Mouse (Mus musculus) G1E (cell line): ENCODE data around the gene Serp2. TPM values are rescaled to one million over a fixed set of nuclear protein-coding genes. Genes with fewer than 3 reads are reported as not detected.

ENCODE experiments used
- ATAC-seq: 2 replicates; pipeline ENCODE4 v1.8.0; 2016; ENCODE audit warnings: mild to moderate bottlenecking; ENCODE audit not compliant: insufficient number of reproducible peaks, poor library complexity, low FRiP score, severe bottlenecking; ENCODE audit errors: extremely low read depth
- DNase-seq: peaks from one replicate; pipeline ENCODE4 v3.0.0; 2012; ENCODE audit warnings: low spot score
- H3K27me3 ChIP-seq: 2 replicates; pipeline ENCODE4 v1.6.1; 2012; ENCODE audit warnings: mild to moderate bottlenecking, low read length, inconsistent platforms; ENCODE audit not compliant: insufficient read depth
- H3K36me3 ChIP-seq: replicated peaks from 2 replicates; pipeline ENCODE3; 2012; ENCODE audit warnings: mild to moderate bottlenecking, inconsistent platforms
- H3K4me1 ChIP-seq: 2 replicates; pipeline ENCODE4 v1.6.1; 2012; ENCODE audit warnings: low read depth, low read length, inconsistent platforms, mixed read lengths; ENCODE audit not compliant: insufficient read depth
- H3K4me3 ChIP-seq: 2 replicates; pipeline ENCODE4 v1.5.1; 2012; ENCODE audit warnings: low read depth, mild to moderate bottlenecking, inconsistent platforms, low read length, moderate library complexity, mixed read lengths
- H3K9me3 ChIP-seq: replicated peaks from 2 replicates; pipeline ENCODE4 v1.6.1; 2012; ENCODE audit warnings: inconsistent platforms
- CTCF ChIP-seq: IDR thresholded peaks from 2 replicates; pipeline ENCODE4 v1.5.1; 2012; ENCODE audit warnings: low read depth, low read length, inconsistent platforms, mixed read lengths
- GATA1 ChIP-seq: IDR thresholded peaks from 2 replicates; pipeline ENCODE4 v1.6.1; 2012; ENCODE audit warnings: borderline replicate concordance, low read length, inconsistent platforms, mixed read lengths
- GATA2 ChIP-seq: IDR thresholded peaks from 2 replicates; pipeline ENCODE4 v1.6.1; 2012; ENCODE audit warnings: low read depth, low read length, inconsistent platforms, borderline replicate concordance
- POLR2AphosphoS5 ChIP-seq: IDR thresholded peaks from 2 replicates; pipeline ENCODE4 v1.6.1; 2012; ENCODE audit warnings: low read depth, low read length, inconsistent platforms; ENCODE audit not compliant: insufficient replicate concordance
- TAL1 ChIP-seq: conservative IDR thresholded peaks from 2 replicates; pipeline ENCODE4 v1.6.1; 2012; ENCODE audit warnings: low read depth, low read length, inconsistent platforms, mixed read lengths
- polyA plus RNA-seq: library from polyadenylated mRNA; stranded (reverse); fragments of >175 nt; gene quantifications from 2 replicates; pipeline ENCODE4 v1.2.3, GENCODE M21; 2012
- total RNA-seq, 2 experiments: library from RNA; stranded (forward) in 1 of 2; stranded (reverse) in 1 of 2; fragments of 200-1000 nt in 1 of 2; fragments of >200 nt in 1 of 2; fragmentation: Nextera tagmentation in 1 of 2; gene quantifications; 2 replicates each; pipeline ENCODE4 v1.2.3; 2014 to 2017

Serp2 gene
- total and polyA plus RNA-seq, 3 experiments = not detected

- Histone ChIP-seq H3K27me3 (no peaks in the 10 kb centered on the region), H3K9me3 (peaks cover 14% of the 10 kb centered on the region), H3K4me3 (no peak overlapping the region), H3K4me1 (no peaks in the 10 kb centered on the region), H3K36me3 (no peaks in the 10 kb centered on the region)
- no peak for ATAC-seq
- no peak for TF ChIP-seq GATA1
- no peak for TF ChIP-seq GATA2
- TF ChIP-seq TAL1 = no peak
- TF ChIP-seq CTCF = no peak
- no peak for TF ChIP-seq POLR2AphosphoS5
- DNase-seq = no peak
Measured at GRCm38 (mm10) chr14:76541341-76541740, 15.3 kb downstream of the Serp2 start.

DNA sequence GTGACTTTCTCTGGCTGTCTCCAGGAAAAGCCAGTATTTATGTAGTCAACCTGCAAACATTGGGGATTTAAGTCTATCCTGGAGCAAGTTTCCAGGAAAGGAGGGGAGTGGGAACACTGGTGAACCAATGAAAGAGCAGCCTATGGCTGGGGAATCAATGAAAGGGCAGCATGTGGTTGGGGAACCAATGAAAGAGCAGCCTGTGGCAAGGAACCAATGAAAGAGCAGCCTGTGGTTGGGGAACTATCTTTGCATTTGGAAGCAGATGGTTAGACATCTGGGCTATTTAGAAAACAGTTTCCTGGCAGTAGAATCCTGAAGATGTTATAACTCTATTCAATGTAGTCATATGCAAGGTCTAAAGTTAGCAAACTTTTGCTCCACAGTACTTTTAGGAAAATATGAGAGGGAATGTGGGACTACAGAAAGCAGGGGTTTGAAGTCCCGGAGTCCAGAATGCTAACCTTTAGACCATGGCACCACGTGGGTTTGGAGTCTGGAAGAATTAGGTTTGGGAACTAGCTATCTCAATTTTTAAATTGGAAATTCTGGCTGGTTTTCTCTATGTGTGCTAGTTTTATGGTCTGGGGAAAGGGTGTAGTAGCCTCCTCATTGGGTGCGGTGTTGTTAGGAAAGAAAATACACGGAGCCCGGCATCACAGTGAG is 16.6 kb downstream of the Serp2 start:
- ATAC-seq = no peak
- Histone ChIP-seq H3K27me3 (no peaks in the 10 kb centered on the region), H3K4me1 (no peaks in the 10 kb centered on the region), H3K36me3 (no peaks in the 10 kb centered on the region), H3K9me3 (peaks cover 12% of the 10 kb centered on the region), H3K4me3 (no peak overlapping the region)
- no peak for DNase-seq
- TF ChIP-seq GATA1 (no peak), POLR2AphosphoS5 (no peak), TAL1 (no peak), GATA2 (no peak), CTCF (no peak)

GRCm38 (mm10) chr14:76536921-76537320 is 19.8 kb downstream of the Serp2 start:
- TF ChIP-seq CTCF = no peak
- no peak for TF ChIP-seq GATA1
- no peak for TF ChIP-seq POLR2AphosphoS5
- H3K36me3 ChIP-seq = no peaks in the 10 kb centered on the region
- no peak for ATAC-seq
- H3K27me3 ChIP-seq = no peaks in the 10 kb centered on the region
- H3K4me3 ChIP-seq = no peak overlapping the region
- peaks cover 16% of the 10 kb centered on the region for H3K9me3 ChIP-seq
- H3K4me1 ChIP-seq = peaks cover 12% of the 10 kb centered on the region
- DNase-seq = no peak

- Histone ChIP-seq H3K27me3 (no peaks in the 10 kb centered on the region), H3K4me1 (peaks cover 22% of the 10 kb centered on the region), H3K9me3 (peaks cover 26% of the 10 kb centered on the region), H3K4me3 (no peak overlapping the region), H3K36me3 (no peaks in the 10 kb centered on the region)
- TF ChIP-seq POLR2AphosphoS5 (no peak), TAL1 (no peak), GATA1 (no peak), GATA2 (no peak), CTCF (no peak)
- DNase-seq (no peak), ATAC-seq (no peak)
Measured at GRCm38 (mm10) chr14:76535096-76535495, 21.6 kb downstream of the Serp2 start.

- Histone ChIP-seq H3K4me3 (peak overlapping the region; percentile 65), H3K4me1 (peaks cover 22% of the 10 kb centered on the region), H3K27me3 (no peaks in the 10 kb centered on the region), H3K9me3 (peaks cover 30% of the 10 kb centered on the region), H3K36me3 (no peaks in the 10 kb centered on the region)
- ATAC-seq (peak; percentile 35), DNase-seq (no peak)
- no peak for TF ChIP-seq CTCF
- TF ChIP-seq GATA1 = no peak
- no peak for TF ChIP-seq POLR2AphosphoS5
- TF ChIP-seq TAL1 = no peak
- no peak for TF ChIP-seq GATA2
Measured at GRCm38 (mm10) chr14:76533170-76533815, 23.4 kb downstream of the Serp2 start.

DNA sequence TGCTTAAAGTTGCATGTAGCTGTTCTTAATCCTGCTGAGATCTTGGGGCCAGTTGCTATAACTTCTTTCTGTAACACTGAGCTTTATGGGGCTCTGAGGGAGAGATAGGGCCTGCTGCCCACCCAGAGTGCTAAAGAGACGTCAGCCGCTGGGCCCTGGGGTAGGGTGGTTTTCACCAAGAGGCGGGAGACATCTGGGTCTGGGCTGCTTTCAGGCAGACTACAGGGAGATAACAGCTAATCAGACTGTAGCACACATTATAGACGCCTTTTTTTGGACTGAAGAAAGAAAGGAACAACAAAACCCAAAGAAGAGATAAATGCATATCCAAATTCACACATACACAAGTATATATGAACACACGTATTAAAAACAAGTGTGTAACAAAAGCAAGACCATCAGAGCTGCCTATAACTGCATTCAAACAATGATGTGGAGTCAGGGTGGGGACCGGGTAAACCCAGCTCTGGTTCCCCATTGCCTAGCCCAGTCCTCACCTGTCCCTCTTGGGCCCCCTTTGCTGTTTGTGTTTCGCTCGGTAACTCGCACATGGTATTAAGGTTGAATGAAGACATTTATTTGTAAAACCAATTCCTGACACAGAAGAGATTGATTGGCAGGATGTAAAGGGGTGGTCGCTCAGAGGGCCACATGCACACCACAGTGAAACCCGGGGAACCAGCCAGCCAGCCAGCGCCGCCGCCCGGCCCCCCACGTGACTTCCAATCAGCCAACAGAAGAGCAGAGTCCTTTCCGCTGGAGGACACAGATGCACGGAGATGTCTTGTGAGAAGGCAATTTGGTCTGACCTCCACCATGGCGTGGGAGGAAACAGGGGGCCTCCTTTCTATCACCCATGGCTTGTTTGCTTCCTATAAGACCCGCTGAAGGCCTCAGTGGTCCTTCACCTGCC is 24.2 kb downstream of the Serp2 start:
- no peaks in the 10 kb centered on the region for H3K36me3 ChIP-seq
- no peaks in the 10 kb centered on the region for H3K27me3 ChIP-seq
- peak; percentile 80 for ATAC-seq
- H3K4me3 ChIP-seq = peak overlapping the region; percentile 65
- TF ChIP-seq TAL1 (peak; percentile 22; the same call in 1 of the 2 replicates), CTCF (no peak), POLR2AphosphoS5 (no peak), GATA1 (no peak)
- H3K4me1 ChIP-seq = peaks cover 22% of the 10 kb centered on the region
- peaks cover 31% of the 10 kb centered on the region for H3K9me3 ChIP-seq
- DNase-seq = peak; percentile 43
